8 mouse cellular contexts compared by ENCODE assay signal in genomic region chr3:152757464-152758393, GRCm38 (mm10). TPM values are rescaled to one million over a fixed set of nuclear protein-coding genes. Genes with fewer than 3 reads are reported as not detected.
DNase-seq lines count a peak whose midpoint lies in the region; ATAC-seq and TF ChIP-seq lines count a peak whose summit lies in the region.

No protein-coding gene starts in this region.

- H3K9me3 ChIP-seq in limb, embryonic 15.5 days: no peaks in the 10 kb centered on the region
- no peaks in the 10 kb centered on the region for H3K9me3 ChIP-seq in kidney, embryonic 14.5 days (ENCODE audit: control insufficient read depth, low read length)

- no peaks in the 10 kb centered on the region for H3K4me1 ChIP-seq in testis, adult 2 months (ENCODE audit: control insufficient read depth, insufficient read depth, low read length)
- peaks cover 25% of the 10 kb centered on the region for H3K4me1 ChIP-seq in limb, embryonic 15.5 days
- H3K4me1 ChIP-seq in kidney, embryonic 14.5 days (ENCODE audit: control insufficient read depth, insufficient read depth, low read length): no peaks in the 10 kb centered on the region

- H3K4me2 ChIP-seq in limb, embryonic 15.5 days: no peak overlapping the region
- H3K4me2 ChIP-seq in kidney, embryonic 14.5 days (replicated peaks; ENCODE audit: low read depth, low read length): no peak overlapping the region

- H3K27me3 ChIP-seq in testis, adult 2 months (ENCODE audit: control insufficient read depth, insufficient read depth, low read length): no peaks in the 10 kb centered on the region
- no peaks in the 10 kb centered on the region for H3K27me3 ChIP-seq in limb, embryonic 15.5 days
- no peaks in the 10 kb centered on the region for H3K27me3 ChIP-seq in kidney, embryonic 14.5 days (ENCODE audit: control insufficient read depth, insufficient read depth, low read length)

- TF ChIP-seq POLR2A in testis, adult 2 months (IDR thresholded peaks at IDR 0.05; ENCODE audit: control insufficient read depth, low read depth, low read length): peak; percentile 53

- 63% methylated on average over 12 of the region's 12 CpGs for WGBS in limb, embryonic 15.5 days
- WGBS in kidney, embryonic 14.5 days: 87% methylated on average over 12 of the region's 12 CpGs

- TF ChIP-seq CTCF in testis, adult 2 months (IDR thresholded peaks at IDR 0.05; ENCODE audit: control insufficient read depth, insufficient read depth, insufficient replicate concordance, low read depth, low read length): no peak

- peak; percentile 55 for ATAC-seq in frontal cortex, adult (ENCODE audit: low TSS enrichment)
- ATAC-seq in limb, embryonic 15.5 days (ENCODE audit: insufficient number of reproducible peaks, low FRiP score, low TSS enrichment, low read depth): peak; percentile 36; the same call in 1 of the 2 replicates
- no peak for ATAC-seq in cerebellum, adult (ENCODE audit: insufficient number of reproducible peaks, low FRiP score, low TSS enrichment)
- ATAC-seq in kidney, embryonic 14.5 days (ENCODE audit: low FRiP score, low TSS enrichment): no peak; the same call in 1 of the 2 replicates

- no peak overlapping the region for H3K9ac ChIP-seq in limb, embryonic 15.5 days
- no peak overlapping the region for H3K9ac ChIP-seq in kidney, embryonic 14.5 days (ENCODE audit: low read depth, low read length)

- peak overlapping the region; percentile 65 for H3K27ac ChIP-seq in testis, adult 2 months (ENCODE audit: control insufficient read depth, insufficient read depth, low read depth, low read length)
- peak overlapping the region; percentile 30; the same call in 1 of the 2 replicates for H3K27ac ChIP-seq in limb, embryonic 15.5 days
- no peak overlapping the region for H3K27ac ChIP-seq in kidney, embryonic 14.5 days (ENCODE audit: low read depth, low read length)

- H3K4me3 ChIP-seq in testis, adult 2 months (ENCODE audit: control insufficient read depth, low read depth, low read length): no peak overlapping the region
- no peak overlapping the region for H3K4me3 ChIP-seq in limb, embryonic 15.5 days
- H3K4me3 ChIP-seq in kidney, embryonic 14.5 days (ENCODE audit: low read length): no peak overlapping the region

- DNase-seq in frontal cortex, postnatal 36 days (ENCODE audit: low spot score in 2 of 2): no peak
- DNase-seq in testis, postnatal 10 days (ENCODE audit: low spot score): no peak
- DNase-seq in yolk sac, embryonic 10.5 days (ENCODE audit: low spot score): peak; percentile 18

- H3K36me3 ChIP-seq in testis, adult 2 months (ENCODE audit: control insufficient read depth, insufficient read depth, low read length): no peaks in the 10 kb centered on the region; the same call in 1 of the 2 replicates
- no peaks in the 10 kb centered on the region for H3K36me3 ChIP-seq in limb, embryonic 15.5 days
- no peaks in the 10 kb centered on the region for H3K36me3 ChIP-seq in kidney, embryonic 14.5 days (ENCODE audit: control insufficient read depth, insufficient read depth, low read length)

RNA-seq across cellular contexts. Expression of gene Pigk, which starts 43.8 kb away (rescaled TPM):
- polyA plus RNA-seq in testis, adult 2 months (2012; rRNA removed): 23.9 and 34.6 TPM in 2 replicates
- polyA plus RNA-seq in limb, embryonic 15.5 days (2015; fragmentation: Nextera tagmentation; extraction: Ambion mirVana): 49.1 and 54.0 TPM in 2 replicates
- 43.6 and 48.9 TPM in 2 replicates for polyA plus RNA-seq in kidney, embryonic 14.5 days (2014; fragmentation: Nextera tagmentation; extraction: Ambion mirVana)

Comparison
In these comparisons a context has a peak if more than half of its experiments do, and no peak if none do; other contexts are left out.
1. ATAC-seq: peak in frontal cortex, adult (single experiment) and limb, embryonic 15.5 days (single experiment); none in cerebellum, adult (single experiment) and kidney, embryonic 14.5 days (single experiment).